Mouse (Mus musculus) lung, adult 2 months (tissue): ENCODE data around the gene Sval3. TPM values are rescaled to one million over a fixed set of nuclear protein-coding genes. Genes with fewer than 3 reads are reported as not detected.

ENCODE experiments used
- DNase-seq: peaks from one replicate; pipeline ENCODE4 v3.0.0; 2022
- H3K4me1 ChIP-seq: fragments of 200-500 bp; 2 replicates; pipeline ENCODE4 v1.6.1; 2011; ENCODE audit warnings: low read length; ENCODE audit not compliant: control insufficient read depth, insufficient read depth
- H3K4me3 ChIP-seq: fragments of 200-500 bp; replicated peaks from 2 replicates; pipeline ENCODE3; 2011; ENCODE audit warnings: low read depth, mild to moderate bottlenecking, control low read depth, low read length; ENCODE audit errors: extremely low read depth
- CTCF ChIP-seq: fragments of 200-500 bp; IDR thresholded peaks from 2 replicates; pipeline ENCODE4 v1.5.1; 2011; ENCODE audit warnings: mild to moderate bottlenecking, low read length, control low read depth; ENCODE audit not compliant: insufficient read depth
- POLR2A ChIP-seq: fragments of 200-500 bp; IDR thresholded peaks from 2 replicates; pipeline ENCODE4 v1.6.1; 2011; ENCODE audit warnings: low read depth, mild to moderate bottlenecking, control low read depth, low read length, borderline replicate concordance; ENCODE audit errors: extremely low read depth
- WGBS: fragments of 180-500 bp; shearing (Covaris S2); methylation state at CpG from one replicate; pipeline ENCODE4 v1.1.7; 2018; 5-methylcytosine and 5-hydroxymethylcytosine counted together
- polyA plus RNA-seq: library from polyadenylated mRNA; depleted of rRNA; stranded (reverse); fragments of >200 nt; gene quantifications from 2 replicates; pipeline ENCODE4 v1.2.3, GENCODE M21; 2012; rRNA removed

Sval3 gene
- not detected in 2 replicates for polyA plus RNA-seq

GRCm38 (mm10) chr6:41967840-41968239 lies at the start of gene Sval3:
Gene Sval3, plus strand, starts transcription at chr6:41968140.
- no peaks in the 10 kb centered on the region for H3K4me1 ChIP-seq
- TF ChIP-seq POLR2A (no peak), CTCF (no peak)
- no peak within 1 kb of the TSS for H3K4me3 ChIP-seq
- no peak for DNase-seq
- WGBS, result 40% methylated on average over 1 of the region's 1 CpGs

GRCm38 (mm10) chr6:41951330-41951729 lies 16.6 kb upstream of the Sval3 start, which contains the start of gene Sval1:
Gene Sval1, plus strand, starts transcription at chr6:41951630.
- H3K4me3 ChIP-seq, result no peak within 1 kb of the TSS
- no peak for TF ChIP-seq POLR2A
- no peak for TF ChIP-seq CTCF
- WGBS, result 65% methylated on average over 1 of the region's 1 CpGs
- no peaks in the 10 kb centered on the region for H3K4me1 ChIP-seq
- no peak for DNase-seq

Other genes with a start within 250 kb of the Sval3 start
- gene Olfr459, start 193.0 kb upstream of the Sval3 start, polyA plus RNA-seq, result not detected in 2 replicates
- not detected in 2 replicates for gene Pip, start 120.6 kb upstream of the Sval3 start, polyA plus RNA-seq
- gene Sval2, start 115.2 kb upstream of the Sval3 start, polyA plus RNA-seq, result not detected in 2 replicates
- gene Sval1, start 16.5 kb upstream of the Sval3 start, polyA plus RNA-seq, result 0.45 TPM in 1 of 2 replicates, not detected in the other
- gene Sva, start 70.3 kb downstream of the Sval3 start, polyA plus RNA-seq, result not detected in 2 replicates
- gene Tas2r139, start 172.8 kb downstream of the Sval3 start, polyA plus RNA-seq, result not detected in 2 replicates
- not detected in 2 replicates for gene Tas2r144, start 247.2 kb downstream of the Sval3 start, polyA plus RNA-seq